Mouse (Mus musculus): ENCODE measurements around the gene Klf6.

DNA sequence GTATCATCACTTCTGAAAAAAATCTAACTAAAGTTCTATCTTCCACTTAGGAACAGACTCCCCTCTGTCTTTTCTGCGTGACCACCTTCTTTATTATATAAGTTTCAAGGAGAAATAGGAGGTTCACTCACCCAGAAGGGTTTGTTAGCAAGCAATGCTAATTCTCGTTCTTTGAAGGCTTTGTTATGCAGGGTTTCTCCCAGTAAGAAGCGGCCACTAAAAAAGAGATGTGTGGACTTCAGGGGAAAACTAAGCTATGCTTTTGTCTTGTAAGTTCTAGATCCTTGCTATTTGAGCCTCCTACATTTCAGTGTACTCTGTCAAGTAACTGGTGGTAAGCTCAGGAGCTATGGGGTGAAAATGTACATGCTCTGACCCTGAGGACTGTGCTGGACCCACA lies 38.4 kb downstream of the Klf6 start:
- TF ChIP-seq POLR2A (IDR thresholded peaks at IDR 0.05; ENCODE audit: insufficient read depth, low read length) (no peak), EP300 (IDR thresholded peaks at IDR 0.05; ENCODE audit: insufficient read depth, low read depth, low read length) (no peak), CTCF (IDR thresholded peaks at IDR 0.05; ENCODE audit: low read depth, low read length) (no peak)
